Mouse (Mus musculus): ENCODE data around the gene Cyp2w1. TPM values are rescaled to one million over a fixed set of nuclear protein-coding genes. Genes with fewer than 3 reads are reported as not detected.

Gene Cyp2w1
- polyA plus RNA-seq (2017; shearing (Covaris generic)): not detected

DNA sequence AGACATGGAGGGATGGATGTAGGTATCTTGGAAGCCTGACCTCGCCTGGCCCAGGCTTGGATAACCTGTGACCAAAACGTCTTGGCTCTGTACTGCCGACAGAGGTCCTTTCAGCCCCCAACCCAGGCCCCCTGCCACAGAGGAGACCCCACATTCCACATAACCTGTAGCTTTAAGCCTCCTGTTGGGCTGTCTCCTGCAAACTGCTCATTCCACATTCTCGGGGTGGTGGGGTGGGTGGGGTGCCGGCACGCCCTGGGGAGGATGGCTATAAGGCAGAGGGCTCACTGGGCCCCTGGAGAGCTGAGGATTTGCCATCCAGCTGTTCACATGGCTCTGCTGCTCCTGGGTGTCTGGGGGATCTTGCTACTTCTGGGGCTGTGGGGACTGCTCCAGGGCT lies at the start of gene Cyp2w1:
Gene Cyp2w1 (plus strand): TSS at position 301 of the 400 bp plus-strand sequence.

GRCm38 (mm10) chr5:139325395-139325966 lies 26.9 kb upstream of the Cyp2w1 start, which contains the start of gene Adap1:
Gene Adap1, minus strand, starts transcription at chr5:139325622.

GRCm38 (mm10) chr5:139351134-139351533 lies 1.3 kb upstream of the Cyp2w1 start, which contains the start of gene Cox19:
Gene Cox19, minus strand, starts transcription at chr5:139351418.

GRCm38 (mm10) chr5:139377468-139378270 lies 25.3 kb downstream of the Cyp2w1 start, which contains the start of gene Gpr146:
Gene Gpr146, plus strand, starts transcription at chr5:139377697.

DNA sequence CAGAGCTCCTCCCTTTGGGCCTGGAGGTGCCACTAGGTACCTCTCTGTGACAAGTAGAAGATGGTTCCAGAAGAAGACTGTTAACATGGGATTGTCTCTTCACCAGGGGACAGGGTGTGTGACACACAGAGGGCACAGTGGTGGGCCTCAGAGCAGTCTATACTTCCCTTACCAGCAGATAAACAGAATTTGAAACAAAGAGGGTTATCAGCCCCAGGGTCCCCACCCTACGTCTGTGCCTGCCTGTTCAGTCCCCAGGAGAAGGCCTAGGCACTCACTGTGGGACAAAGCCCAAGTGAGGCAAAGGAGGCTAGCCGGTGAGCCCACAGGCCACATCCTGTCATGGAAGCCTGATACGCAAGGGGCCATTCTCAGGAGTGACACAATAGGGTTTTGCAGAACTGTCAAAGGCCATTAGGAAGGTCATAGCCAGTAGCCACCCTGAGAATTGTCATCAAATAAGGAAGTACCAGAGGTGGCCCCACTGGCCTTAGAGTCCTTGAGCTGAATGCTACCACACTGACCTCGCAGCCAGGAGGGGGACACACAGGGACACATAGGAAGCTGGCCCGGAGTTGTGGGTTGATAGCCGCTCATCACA lies 52.5 kb downstream of the Cyp2w1 start, which contains the start of gene C130050O18Rik:
Gene C130050O18Rik (plus strand): TSS at position 480 of the 601 bp plus-strand sequence.

Other genes starting within 250 kb of the Cyp2w1 start
- 2.1 TPM for gene Prkar1b, start 202.6 kb upstream of the Cyp2w1 start, polyA plus RNA-seq (2017; shearing (Covaris generic))
- 10.6 TPM for gene Dnaaf5, start 202.4 kb upstream of the Cyp2w1 start, polyA plus RNA-seq (2017; shearing (Covaris generic))
- 60.8 TPM for gene Sun1, start 152.0 kb upstream of the Cyp2w1 start, polyA plus RNA-seq (2017; shearing (Covaris generic))
- 10.5 TPM for gene Get4, start 100.3 kb upstream of the Cyp2w1 start, polyA plus RNA-seq (2017; shearing (Covaris generic))
- gene Adap1, start 27.0 kb upstream of the Cyp2w1 start, polyA plus RNA-seq (2017; shearing (Covaris generic)): 1.7 TPM
- 49.7 TPM for gene Cox19, start 1.2 kb upstream of the Cyp2w1 start, polyA plus RNA-seq (2017; shearing (Covaris generic))
- gene Gpr146, start 25.1 kb downstream of the Cyp2w1 start, polyA plus RNA-seq (2017; shearing (Covaris generic)): 9.7 TPM
- 0.26 TPM for gene C130050O18Rik, start 52.7 kb downstream of the Cyp2w1 start, polyA plus RNA-seq (2017; shearing (Covaris generic))
- gene Gper1, start 70.5 kb downstream of the Cyp2w1 start, polyA plus RNA-seq (2017; shearing (Covaris generic)): not detected
- 9.1 TPM for gene 3110082I17Rik, start 107.9 kb downstream of the Cyp2w1 start, polyA plus RNA-seq (2017; shearing (Covaris generic))
- gene Zfand2a, start 131.9 kb downstream of the Cyp2w1 start, polyA plus RNA-seq (2017; shearing (Covaris generic)): 19.7 TPM
- gene Uncx, start 190.9 kb downstream of the Cyp2w1 start, polyA plus RNA-seq (2017; shearing (Covaris generic)): not detected

Data from CD4-positive, CD25-positive, alpha-beta regulatory T cell, adult 9 weeks (primary cell).